Mouse (Mus musculus) E14TG2a.4 (cell line): ENCODE data around the gene Hs3st2.

Source experiments
- CTCF ChIP-seq: conservative IDR thresholded peaks from 2 replicates; pipeline ENCODE4 v1.5.1; 2014; ENCODE audit warnings: low read length
- POU5F1 ChIP-seq: IDR thresholded peaks from 2 replicates; pipeline ENCODE4 v1.6.1; 2014; ENCODE audit warnings: low read length, borderline replicate concordance

GRCm38 (mm10) chr7:121485266-121485665, 93.6 kb downstream of the Hs3st2 start:
- TF ChIP-seq CTCF (no peak), POU5F1 (no peak)
